In the genomic region with DNA sequence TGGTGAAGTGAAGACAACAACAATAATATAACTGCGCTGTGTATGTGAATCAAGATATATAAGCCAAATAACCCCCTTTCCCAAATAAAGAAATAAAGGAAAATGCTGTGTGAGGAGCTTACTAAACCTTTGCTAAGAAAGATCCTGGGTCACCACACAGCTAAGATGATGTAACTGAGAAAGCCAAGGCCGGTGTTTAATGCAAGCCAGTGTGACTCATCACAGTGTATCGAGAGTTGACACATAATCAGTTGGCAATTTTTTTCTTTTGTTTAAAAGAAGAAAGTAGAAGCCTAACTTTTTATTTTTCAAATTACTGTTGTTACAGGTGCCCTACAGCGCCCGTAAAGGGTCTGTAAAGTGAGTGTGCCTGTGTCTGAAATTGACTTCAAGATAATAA, we compare ENCODE assay signal across 20 mouse cellular contexts.
"Had no signal": no experiment of that assay in that cellular context is flagged by ENCODE, and none has a peak within 500 bp of the region (broad histone marks: within the 10 kb centered on the region; RNA-seq: fewer than 3 reads in every experiment).

No protein-coding gene starts in this region.

- H3K4me1 ChIP-seq: limb, embryonic 10.5 days; limb, embryonic 13.5 days; liver, embryonic 12.5 days; liver, embryonic 15.5 days; lung, embryonic 15.5 days; megakaryocyte, embryonic 14.5 days; neural tube, embryonic 12.5 days; neural tube, embryonic 15.5 days; stomach, embryonic 15.5 days had no signal

- H3K27me3 ChIP-seq: limb, embryonic 13.5 days; liver, embryonic 12.5 days; liver, embryonic 15.5 days; lung, embryonic 15.5 days; megakaryocyte, embryonic 14.5 days; neural tube, embryonic 12.5 days; neural tube, embryonic 15.5 days; stomach, embryonic 15.5 days had no signal

- H3K4me3 ChIP-seq: limb, embryonic 10.5 days; limb, embryonic 13.5 days; liver, embryonic 12.5 days; liver, embryonic 15.5 days; lung, embryonic 15.5 days; megakaryocyte, embryonic 14.5 days; neural tube, embryonic 12.5 days; neural tube, embryonic 15.5 days; stomach, embryonic 15.5 days had no signal

- H3K9me3 ChIP-seq: limb, embryonic 10.5 days; limb, embryonic 13.5 days; liver, embryonic 12.5 days; liver, embryonic 15.5 days; lung, embryonic 15.5 days; neural tube, embryonic 12.5 days; neural tube, embryonic 15.5 days; stomach, embryonic 15.5 days had no signal

- H3K27ac ChIP-seq: limb, embryonic 10.5 days; limb, embryonic 13.5 days; liver, embryonic 12.5 days; liver, embryonic 15.5 days; lung, embryonic 15.5 days; neural tube, embryonic 12.5 days; neural tube, embryonic 15.5 days; stomach, embryonic 15.5 days had no signal

- DNase-seq: kidney, postnatal 14 days; kidney, postnatal 4 days; liver; lung, adult 18-20 months; lung, postnatal 10 days; lung, postnatal 36 days; midbrain, embryonic 14.5 days; retina, postnatal 1 day; right cerebral cortex, postnatal 25 days; spleen, adult 18-20 months; thymus, postnatal 25 days had no signal
